ENCODE assay signal across 20 mouse cellular contexts in the genomic region with DNA sequence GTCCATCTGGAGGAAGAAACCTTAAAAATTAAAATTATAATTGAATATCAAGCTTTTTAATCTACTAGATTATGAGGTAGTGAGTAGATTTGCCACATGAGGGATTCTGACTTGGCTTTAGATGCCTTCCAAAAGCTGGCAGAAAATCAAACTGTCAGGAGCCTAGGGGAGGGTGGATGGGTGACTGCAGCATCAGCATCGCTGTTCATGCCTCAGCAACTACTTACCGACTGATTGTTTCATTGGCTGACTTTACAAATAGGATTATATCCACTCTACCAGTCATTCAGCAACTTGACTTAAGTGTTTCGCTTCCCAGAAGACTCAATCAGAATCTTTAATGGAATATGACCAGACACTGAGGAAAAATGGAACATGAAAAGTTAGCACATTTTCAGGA.
DNase-seq lines count a peak whose midpoint lies in the region; ATAC-seq and TF ChIP-seq lines count a peak whose summit lies in the region.
"Had no signal": no experiment of that assay in that cellular context is flagged by ENCODE, and none has a peak within 500 bp of the region (broad histone marks: within the 10 kb centered on the region; RNA-seq: fewer than 3 reads in every experiment).

No protein-coding gene starts in this region.

- no peak for TF ChIP-seq POLR2A in kidney, adult 2 months (IDR thresholded peaks at IDR 0.05; ENCODE audit: low read depth, low read length)

- H3K27me3 ChIP-seq in forebrain, embryonic 14.5 days (replicated peaks; ENCODE audit: control insufficient read depth, insufficient read depth, low read length) = no peaks in the 10 kb centered on the region
- no peaks in the 10 kb centered on the region for H3K27me3 ChIP-seq in forebrain, embryonic 13.5 days
- H3K27me3 ChIP-seq in kidney, adult 2 months (replicated peaks; ENCODE audit: control insufficient read depth, insufficient read depth, low read length) = no peaks in the 10 kb centered on the region
- H3K27me3 ChIP-seq in midbrain, embryonic 14.5 days (ENCODE audit: control insufficient read depth, insufficient read depth, low read length) = no peaks in the 10 kb centered on the region
- H3K27me3 ChIP-seq in midbrain, embryonic 13.5 days = no peaks in the 10 kb centered on the region
- H3K27me3 ChIP-seq: embryonic facial prominence, embryonic 15.5 days; liver, embryonic 13.5 days had no signal

- H3K9me3 ChIP-seq in forebrain, embryonic 14.5 days (replicated peaks; ENCODE audit: control insufficient read depth, low read length) = no peaks in the 10 kb centered on the region
- no peaks in the 10 kb centered on the region for H3K9me3 ChIP-seq in forebrain, embryonic 13.5 days (replicated peaks)
- H3K9me3 ChIP-seq in midbrain, embryonic 14.5 days (ENCODE audit: control insufficient read depth, low read length) = no peaks in the 10 kb centered on the region
- H3K9me3 ChIP-seq in midbrain, embryonic 13.5 days = no peaks in the 10 kb centered on the region
- H3K9me3 ChIP-seq: embryonic facial prominence, embryonic 15.5 days; liver, embryonic 13.5 days had no signal

- DNase-seq in forebrain, embryonic 14.5 days (ENCODE audit: low spot score) = peak; percentile 37
- peak; percentile 41 for DNase-seq in kidney, adult 2 months
- no peak for DNase-seq in kidney, adult 8-10 months
- DNase-seq in midbrain, embryonic 14.5 days = peak; percentile 50
- peak; percentile 21 for DNase-seq in retina, postnatal 7 days (ENCODE audit: low read depth, low spot score)
- DNase-seq in yolk sac, embryonic 10.5 days (ENCODE audit: low spot score) = no peak
- DNase-seq: adrenal gland, adult 8-10 months; cerebellum, adult 18-20 months; gastrocnemius, postnatal 25 days; heart, adult 2 months; kidney, adult 18-20 months; kidney, postnatal 4 days; liver, embryonic 13.5 days; lung, adult 2 months; thymus, postnatal 14 days had no signal

- no peak for ATAC-seq in forebrain, embryonic 14.5 days
- ATAC-seq in forebrain, embryonic 13.5 days = no peak
- no peak for ATAC-seq in midbrain, embryonic 14.5 days (ENCODE audit: low FRiP score, low TSS enrichment)
- ATAC-seq in midbrain, embryonic 13.5 days = no peak
- ATAC-seq: activated CD4-positive, CD25-positive, alpha-beta regulatory T cell, adult 4 months; inflammation-experienced regulatory T-cells, adult 6 months had no signal

- no peaks in the 10 kb centered on the region for H3K36me3 ChIP-seq in forebrain, embryonic 14.5 days (ENCODE audit: control insufficient read depth, insufficient read depth, low read length)
- no peaks in the 10 kb centered on the region for H3K36me3 ChIP-seq in forebrain, embryonic 13.5 days (ENCODE audit: poor library complexity, severe bottlenecking)
- no peaks in the 10 kb centered on the region for H3K36me3 ChIP-seq in kidney, adult 2 months (ENCODE audit: control insufficient read depth, insufficient read depth, low read length)
- no peaks in the 10 kb centered on the region for H3K36me3 ChIP-seq in midbrain, embryonic 14.5 days (ENCODE audit: control insufficient read depth, insufficient read depth, low read length)
- H3K36me3 ChIP-seq in midbrain, embryonic 13.5 days = no peaks in the 10 kb centered on the region
- H3K36me3 ChIP-seq: embryonic facial prominence, embryonic 15.5 days; liver, embryonic 13.5 days had no signal

- H3K4me1 ChIP-seq in forebrain, embryonic 14.5 days (ENCODE audit: control insufficient read depth, insufficient read depth, low read length) = no peaks in the 10 kb centered on the region
- no peaks in the 10 kb centered on the region for H3K4me1 ChIP-seq in forebrain, embryonic 13.5 days
- no peaks in the 10 kb centered on the region for H3K4me1 ChIP-seq in kidney, adult 2 months (ENCODE audit: control insufficient read depth, insufficient read depth, low read length)
- no peaks in the 10 kb centered on the region for H3K4me1 ChIP-seq in midbrain, embryonic 14.5 days (ENCODE audit: control insufficient read depth, insufficient read depth, low read length)
- H3K4me1 ChIP-seq in midbrain, embryonic 13.5 days (replicated peaks) = no peaks in the 10 kb centered on the region
- H3K4me1 ChIP-seq: embryonic facial prominence, embryonic 15.5 days; liver, embryonic 13.5 days had no signal

- WGBS in forebrain, embryonic 14.5 days = 34% methylated on average over 3 of the region's 3 CpGs
- 30% methylated on average over 3 of the region's 3 CpGs for WGBS in forebrain, embryonic 13.5 days
- 45% methylated on average over 3 of the region's 3 CpGs for WGBS in kidney, adult 2 months
- 11% methylated on average over 3 of the region's 3 CpGs for WGBS in midbrain, embryonic 14.5 days
- 17% methylated on average over 3 of the region's 3 CpGs for WGBS in midbrain, embryonic 13.5 days

- no peak overlapping the region for H3K4me3 ChIP-seq in forebrain, embryonic 14.5 days (ENCODE audit: low read depth, low read length)
- no peak overlapping the region for H3K4me3 ChIP-seq in forebrain, embryonic 13.5 days
- H3K4me3 ChIP-seq in kidney, adult 2 months (ENCODE audit: insufficient read depth, low read depth, low read length) = no peak overlapping the region
- no peak overlapping the region for H3K4me3 ChIP-seq in midbrain, embryonic 14.5 days (replicated peaks; ENCODE audit: low read depth, low read length)
- no peak overlapping the region for H3K4me3 ChIP-seq in midbrain, embryonic 13.5 days (replicated peaks)
- H3K4me3 ChIP-seq: embryonic facial prominence, embryonic 15.5 days; heart, adult 2 months; liver, embryonic 13.5 days had no signal

- no peak overlapping the region for H3K4me2 ChIP-seq in forebrain, embryonic 14.5 days (ENCODE audit: low read length)
- no peak overlapping the region for H3K4me2 ChIP-seq in forebrain, embryonic 13.5 days
- H3K4me2 ChIP-seq in midbrain, embryonic 14.5 days (ENCODE audit: low read length) = no peak overlapping the region
- H3K4me2 ChIP-seq in midbrain, embryonic 13.5 days (replicated peaks) = no peak overlapping the region
- H3K4me2 ChIP-seq: embryonic facial prominence, embryonic 15.5 days; liver, embryonic 13.5 days had no signal

- no peak overlapping the region for H3K27ac ChIP-seq in forebrain, embryonic 14.5 days (ENCODE audit: low read depth, low read length)
- H3K27ac ChIP-seq in forebrain, embryonic 13.5 days = no peak overlapping the region
- H3K27ac ChIP-seq in kidney, adult 2 months (ENCODE audit: insufficient read depth, low read depth, low read length) = no peak overlapping the region
- H3K27ac ChIP-seq in midbrain, embryonic 14.5 days (replicated peaks; ENCODE audit: low read depth, low read length) = no peak overlapping the region
- no peak overlapping the region for H3K27ac ChIP-seq in midbrain, embryonic 13.5 days
- H3K27ac ChIP-seq: embryonic facial prominence, embryonic 15.5 days; heart, adult 2 months; liver, embryonic 13.5 days had no signal

- no peak for TF ChIP-seq CTCF in kidney, adult 2 months (conservative IDR thresholded peaks at IDR 0.05; ENCODE audit: insufficient read depth, insufficient read length, low read depth, low read length)

- no peak overlapping the region for H3K9ac ChIP-seq in forebrain, embryonic 14.5 days (ENCODE audit: low read length)
- no peak overlapping the region for H3K9ac ChIP-seq in forebrain, embryonic 13.5 days
- H3K9ac ChIP-seq in midbrain, embryonic 14.5 days (replicated peaks; ENCODE audit: low read length) = no peak overlapping the region
- H3K9ac ChIP-seq in midbrain, embryonic 13.5 days (replicated peaks) = no peak overlapping the region
- H3K9ac ChIP-seq: embryonic facial prominence, embryonic 15.5 days; liver, embryonic 13.5 days had no signal

Comparison
In these comparisons a context has a peak if more than half of its experiments do, and no peak if none do; other contexts are left out.
1. DNase-seq: peak in forebrain, embryonic 14.5 days (single experiment), kidney, adult 2 months (single experiment), midbrain, embryonic 14.5 days (single experiment) and retina, postnatal 7 days (single experiment); none in kidney, adult 8-10 months (0 of 2) and yolk sac, embryonic 10.5 days (single experiment).